Mouse (Mus musculus): ENCODE data around the gene Cops2. TPM values are rescaled to one million over a fixed set of nuclear protein-coding genes. Genes with fewer than 3 reads are reported as not detected.

Cops2 gene
- polyA plus RNA-seq, 1 experiment = 7.1 TPM

DNA sequence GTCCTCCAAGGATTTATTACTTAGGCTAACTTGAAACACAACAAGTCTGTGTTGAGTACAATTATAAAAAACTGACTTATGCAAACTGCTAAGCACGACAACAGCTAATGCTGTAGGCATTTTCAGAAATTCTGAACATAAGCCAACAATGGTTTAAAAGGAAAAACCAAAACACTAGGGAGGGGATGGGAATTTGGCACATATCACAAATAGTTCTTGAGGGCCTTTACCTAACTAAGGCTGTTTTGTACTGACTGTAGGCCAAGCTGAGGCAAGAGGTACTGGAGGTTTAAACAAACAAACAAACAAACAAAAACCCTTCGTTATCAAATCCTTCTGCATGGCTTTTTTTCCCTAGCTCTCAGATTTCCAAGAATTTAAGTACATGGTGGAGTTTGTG lies 77.9 kb downstream of the Cops2 start:
- DNase-seq = no peak
- Histone ChIP-seq H3K36me3 (ENCODE audit: control insufficient read depth, insufficient read depth, low read length) (no peaks in the 10 kb centered on the region), H3K27ac (ENCODE audit: control insufficient read depth, insufficient read depth, low read length) (no peak overlapping the region), H3K4me3 (ENCODE audit: control insufficient read depth, insufficient read depth, low read length) (no peak overlapping the region), H3K4me1 (replicated peaks; ENCODE audit: control insufficient read depth, insufficient read depth, low read length) (peaks cover 16% of the 10 kb centered on the region), H3K27me3 (ENCODE audit: control insufficient read depth, insufficient read depth, low read length) (no peaks in the 10 kb centered on the region)
- TF ChIP-seq POLR2A (IDR thresholded peaks at IDR 0.05; ENCODE audit: control insufficient read depth, extremely low read depth, insufficient read depth, low read length, poor library complexity) (no peak), CTCF (IDR thresholded peaks at IDR 0.05; ENCODE audit: borderline replicate concordance, control insufficient read depth, extremely low read depth, insufficient read depth, low read length, poor library complexity) (no peak)
- 90% methylated on average over 2 of the region's 2 CpGs for WGBS

Other genes with a start within 250 kb of the Cops2 start
- gene Cep152, start 234.0 kb downstream of the Cops2 start, polyA plus RNA-seq (2012; rRNA removed) = 4.7 and 4.8 TPM in 2 replicates
- gene Eid1, start 186.0 kb downstream of the Cops2 start, polyA plus RNA-seq (2012; rRNA removed) = 21.7 and 23.4 TPM in 2 replicates
- gene Shc4, start 135.0 kb downstream of the Cops2 start, polyA plus RNA-seq (2012; rRNA removed) = 0.57 and 0.66 TPM in 2 replicates
- gene Secisbp2l, start 76.3 kb downstream of the Cops2 start, polyA plus RNA-seq (2012; rRNA removed) = 16.8 and 20.0 TPM in 2 replicates
- gene Galk2, start within 50 bp of the Cops2 start, polyA plus RNA-seq (2012; rRNA removed) = 18.5 and 19.0 TPM in 2 replicates
- gene Fgf7, start 175.5 kb upstream of the Cops2 start, polyA plus RNA-seq (2012; rRNA removed) = 0.49 and 0.70 TPM in 2 replicates